Mouse (Mus musculus): Measurements from ENCODE around the gene Pigo. TPM values are rescaled to one million over a fixed set of nuclear protein-coding genes. Genes with fewer than 3 reads are reported as not detected.
A peak's percentile ranks its signal among the peaks of the same experiment; 100 is the strongest.
"Not testable (repeated sequence)": the region's sequence is repeated elsewhere in the genome, so short reads cannot be mapped to it uniquely, and the experiment has no call there.

Gene Pigo
- polyA plus RNA-seq, 1 experiment from 2014 or later = 15.8 TPM

- Histone ChIP-seq H3K27ac (ENCODE audit: poor library complexity, severe bottlenecking) (peak within 1 kb of the TSS; percentile 100), H3K4me3 (peak within 1 kb of the TSS; percentile 97), H3K4me1 (replicated peaks) (peaks cover 20% of the 10 kb centered on the region), H3K36me3 (peaks cover 19% of the 10 kb centered on the region), H3K4me2 (peak within 1 kb of the TSS; percentile 65), H3K9ac (peak within 1 kb of the TSS; percentile 99)
- WGBS = under 1% methylated on average over 52 of the region's 56 CpGs
- not testable (repeated sequence) for H3K9me3 ChIP-seq (replicated peaks); H3K27me3 ChIP-seq (replicated peaks)
- ATAC-seq (ENCODE audit: insufficient number of reproducible peaks, low FRiP score) = peak; percentile 98
Measured at GRCm38 (mm10) chr4:43000141-43000986, 25.3 kb downstream of the Pigo start, which contains the start of gene Vcp. TSS of gene Vcp (minus strand) at chr4:43000507.

GRCm38 (mm10) chr4:42999451-43000140, 26.0 kb downstream of the Pigo start:
- Histone ChIP-seq H3K9me3 (replicated peaks) (no peaks in the 10 kb centered on the region), H3K9ac (peak overlapping the region; percentile 99), H3K4me1 (replicated peaks) (peaks cover 20% of the 10 kb centered on the region), H3K36me3 (peaks cover 19% of the 10 kb centered on the region), H3K27ac (ENCODE audit: poor library complexity, severe bottlenecking) (peak overlapping the region; percentile 100), H3K27me3 (replicated peaks) (no peaks in the 10 kb centered on the region), H3K4me2 (peak overlapping the region; percentile 65), H3K4me3 (peak overlapping the region; percentile 97)
- peak; percentile 90 for ATAC-seq (ENCODE audit: insufficient number of reproducible peaks, low FRiP score)
- WGBS = under 1% methylated on average over 51 of the region's 51 CpGs

- H3K9ac ChIP-seq = peak overlapping the region; percentile 99
- no peaks in the 10 kb centered on the region for H3K27me3 ChIP-seq (replicated peaks)
- peaks cover 32% of the 10 kb centered on the region for H3K36me3 ChIP-seq
- H3K4me2 ChIP-seq = peak overlapping the region; percentile 65
- no peaks in the 10 kb centered on the region for H3K9me3 ChIP-seq (replicated peaks)
- WGBS = 46% methylated on average over 2 of the region's 2 CpGs
- peaks cover 20% of the 10 kb centered on the region for H3K4me1 ChIP-seq (replicated peaks)
- H3K27ac ChIP-seq (ENCODE audit: poor library complexity, severe bottlenecking) = peak overlapping the region; percentile 83
- H3K4me3 ChIP-seq = peak overlapping the region; percentile 97
- ATAC-seq (ENCODE audit: insufficient number of reproducible peaks, low FRiP score) = no peak
Measured at GRCm38 (mm10) chr4:42998022-42998421, 27.6 kb downstream of the Pigo start.

DNA sequence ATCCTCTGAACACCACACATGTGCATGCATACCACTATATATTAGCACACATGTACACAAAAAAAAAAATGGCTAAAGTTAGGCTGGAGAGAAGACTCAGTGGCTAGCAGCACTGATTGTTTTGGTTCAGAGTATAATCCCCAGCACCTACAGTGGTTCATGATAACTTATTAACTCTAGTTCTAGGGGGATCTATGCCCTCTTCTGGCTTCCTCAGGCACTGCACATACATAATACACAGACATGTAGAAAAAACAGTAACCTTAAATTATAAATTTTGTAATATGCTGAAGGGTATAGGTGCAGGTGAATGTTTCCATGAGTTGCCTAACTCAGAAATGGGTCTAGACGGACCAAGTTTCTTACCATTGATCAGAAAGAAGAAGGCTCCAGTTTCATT, 37.3 kb downstream of the Pigo start:
- no peaks in the 10 kb centered on the region for H3K4me1 ChIP-seq (replicated peaks)
- H3K9ac ChIP-seq = no peak overlapping the region
- WGBS = 87% methylated on average over 1 of the region's 1 CpGs
- no peak overlapping the region for H3K4me3 ChIP-seq
- H3K27me3 ChIP-seq (replicated peaks) = no peaks in the 10 kb centered on the region
- ATAC-seq (ENCODE audit: insufficient number of reproducible peaks, low FRiP score) = no peak
- no peak overlapping the region for H3K4me2 ChIP-seq
- H3K9me3 ChIP-seq (replicated peaks) = no peaks in the 10 kb centered on the region
- peaks cover 98% of the 10 kb centered on the region for H3K36me3 ChIP-seq
- H3K27ac ChIP-seq (ENCODE audit: poor library complexity, severe bottlenecking) = no peak overlapping the region

DNA sequence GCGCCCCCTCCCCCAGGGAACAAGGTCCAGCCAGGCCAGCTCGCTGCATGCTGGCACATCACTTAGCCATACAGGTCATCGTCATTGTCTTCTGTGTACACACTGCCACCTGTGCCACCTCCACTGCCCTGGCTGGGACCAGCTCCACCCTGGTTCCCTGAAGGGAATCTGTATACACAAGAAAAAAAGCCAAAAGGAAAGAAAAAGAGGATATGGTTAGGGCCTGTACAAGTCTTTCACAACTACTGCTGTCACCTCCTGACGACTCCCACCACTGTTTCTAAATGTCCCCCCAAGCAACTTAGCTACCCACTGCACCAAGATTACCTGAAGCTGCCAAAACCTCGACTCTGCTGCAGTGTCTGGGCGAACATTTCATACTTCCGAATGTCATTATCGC, 45.2 kb downstream of the Pigo start:
- peaks cover 81% of the 10 kb centered on the region for H3K36me3 ChIP-seq
- not testable (repeated sequence) for H3K9me3 ChIP-seq (replicated peaks); H3K4me3 ChIP-seq; ATAC-seq (ENCODE audit: insufficient number of reproducible peaks, low FRiP score); H3K9ac ChIP-seq; H3K4me2 ChIP-seq; H3K27me3 ChIP-seq (replicated peaks); H3K27ac ChIP-seq (ENCODE audit: poor library complexity, severe bottlenecking); H3K4me1 ChIP-seq (replicated peaks)
- WGBS = 91% methylated on average over 8 of the region's 8 CpGs

DNA sequence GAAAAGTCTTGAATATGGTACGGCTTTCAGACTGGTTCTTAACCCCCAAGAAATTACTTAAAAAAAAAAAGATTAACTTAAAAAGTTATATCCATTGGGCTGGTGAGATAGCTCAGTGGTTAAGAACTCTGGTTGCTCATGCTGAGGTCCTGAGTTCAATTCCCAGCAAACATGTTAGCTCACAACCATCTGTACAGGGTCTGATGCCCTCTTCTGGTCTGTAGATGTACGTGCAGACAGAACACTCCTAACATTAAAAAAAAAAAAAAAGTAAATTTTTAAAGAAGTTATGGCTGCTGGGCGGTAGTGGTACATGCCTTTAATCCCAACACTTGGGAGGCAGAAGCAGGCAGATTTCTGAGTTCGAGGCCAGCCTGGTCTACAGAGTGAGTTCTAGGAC, 47.6 kb downstream of the Pigo start:
- Histone ChIP-seq H3K27ac (ENCODE audit: poor library complexity, severe bottlenecking) (no peak overlapping the region), H3K4me2 (no peak overlapping the region), H3K4me3 (no peak overlapping the region), H3K9ac (no peak overlapping the region), H3K9me3 (replicated peaks) (no peaks in the 10 kb centered on the region), H3K27me3 (replicated peaks) (no peaks in the 10 kb centered on the region), H3K4me1 (replicated peaks) (peaks cover 16% of the 10 kb centered on the region), H3K36me3 (peaks cover 57% of the 10 kb centered on the region)
- ATAC-seq (ENCODE audit: insufficient number of reproducible peaks, low FRiP score) = no peak
- WGBS = 93% methylated on average over 4 of the region's 4 CpGs

DNA sequence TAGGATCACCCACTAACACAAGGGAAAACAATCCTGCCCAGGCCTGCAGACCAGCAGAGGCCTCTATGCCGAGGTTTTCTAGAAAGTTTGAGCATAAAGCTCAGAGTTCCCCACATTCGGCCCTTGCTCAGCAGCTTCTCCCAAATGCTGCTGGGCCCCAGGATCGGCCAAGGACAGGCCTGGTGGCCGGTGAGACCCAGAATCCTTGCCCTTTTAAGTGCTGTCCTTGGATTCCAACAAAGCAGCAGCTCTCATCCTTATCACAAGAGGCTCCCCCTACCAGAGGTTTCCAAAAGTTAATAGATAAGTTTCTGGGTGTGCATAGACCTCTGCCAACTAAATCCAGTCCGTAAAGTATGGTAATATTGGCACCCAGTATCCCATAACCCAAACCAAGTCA, 51.8 kb downstream of the Pigo start:
- no peak for ATAC-seq (ENCODE audit: insufficient number of reproducible peaks, low FRiP score)
- 38% methylated on average over 5 of the region's 5 CpGs for WGBS
- Histone ChIP-seq H3K9me3 (replicated peaks) (no peaks in the 10 kb centered on the region), H3K9ac (no peak overlapping the region), H3K36me3 (peaks cover 21% of the 10 kb centered on the region), H3K4me3 (no peak overlapping the region), H3K27ac (ENCODE audit: poor library complexity, severe bottlenecking) (peak overlapping the region; percentile 48; the same call in 1 of the 2 replicates), H3K4me2 (no peak overlapping the region), H3K4me1 (replicated peaks) (peaks cover 16% of the 10 kb centered on the region), H3K27me3 (replicated peaks) (no peaks in the 10 kb centered on the region)

- no peak overlapping the region for H3K4me3 ChIP-seq
- H3K36me3 ChIP-seq = peaks cover 14% of the 10 kb centered on the region
- ATAC-seq (ENCODE audit: insufficient number of reproducible peaks, low FRiP score) = no peak
- peaks cover 16% of the 10 kb centered on the region for H3K4me1 ChIP-seq (replicated peaks)
- no peak overlapping the region for H3K9ac ChIP-seq
- H3K4me2 ChIP-seq = no peak overlapping the region
- H3K9me3 ChIP-seq (replicated peaks) = no peaks in the 10 kb centered on the region
- H3K27me3 ChIP-seq (replicated peaks) = no peaks in the 10 kb centered on the region
- no peak overlapping the region for H3K27ac ChIP-seq (ENCODE audit: poor library complexity, severe bottlenecking)
- 66% methylated on average over 4 of the region's 4 CpGs for WGBS
Measured at GRCm38 (mm10) chr4:42972952-42973351, 52.7 kb downstream of the Pigo start.

- Histone ChIP-seq H3K36me3 (no peaks in the 10 kb centered on the region), H3K4me3 (no peak within 1 kb of the TSS), H3K4me1 (replicated peaks) (peaks cover 21% of the 10 kb centered on the region), H3K27ac (ENCODE audit: poor library complexity, severe bottlenecking) (no peak within 1 kb of the TSS), H3K9ac (no peak within 1 kb of the TSS), H3K27me3 (replicated peaks) (no peaks in the 10 kb centered on the region), H3K4me2 (no peak within 1 kb of the TSS), H3K9me3 (replicated peaks) (no peaks in the 10 kb centered on the region)
- WGBS = 83% methylated on average over 4 of the region's 4 CpGs
- ATAC-seq (ENCODE audit: insufficient number of reproducible peaks, low FRiP score) = no peak
Measured at GRCm38 (mm10) chr4:42969304-42969703, 56.3 kb downstream of the Pigo start, which contains the start of gene 1700022I11Rik. TSS of gene 1700022I11Rik (plus strand) at chr4:42969604.
